Mouse (Mus musculus): Measurements from ENCODE around the gene Rnase12. TPM values are rescaled to one million over a fixed set of nuclear protein-coding genes. Genes with fewer than 3 reads are reported as not detected.

Gene Rnase12
- total and polyA plus RNA-seq, 2 experiments from 2014 or later = not detected

GRCm38 (mm10) chr14:51092073-51092620, 34.7 kb upstream of the Rnase12 start:
- Histone ChIP-seq H3K4me2 (ENCODE audit: low read depth, low read length) (peak overlapping the region; percentile 83), H3K27me3 (ENCODE audit: control insufficient read depth, insufficient read depth, low read length) (no peaks in the 10 kb centered on the region), H3K4me3 (ENCODE audit: low read depth, low read length) (peak overlapping the region; percentile 80), H3K36me3 (replicated peaks; ENCODE audit: control insufficient read depth, insufficient read depth, low read length) (no peaks in the 10 kb centered on the region), H3K9ac (replicated peaks; ENCODE audit: low read depth, low read length) (no peak overlapping the region), H3K9me3 (replicated peaks; ENCODE audit: control insufficient read depth, low read length) (no peaks in the 10 kb centered on the region), H3K27ac (ENCODE audit: low read depth) (peak overlapping the region; percentile 87; the same call in 1 of the 2 replicates), H3K4me1 (ENCODE audit: control insufficient read depth, insufficient read depth) (no peaks in the 10 kb centered on the region)
- ATAC-seq (ENCODE audit: insufficient read depth, low read depth) (no peak), DNase-seq (ENCODE audit: low spot score) (no peak)
- TF ChIP-seq CTCF (IDR thresholded peaks at IDR 0.05; ENCODE audit: low read depth) (no peak), EP300 (IDR thresholded peaks at IDR 0.05; ENCODE audit: low read depth) (no peak)
- 64% methylated on average over 8 of the region's 8 CpGs for WGBS

- H3K9ac ChIP-seq (replicated peaks; ENCODE audit: low read depth, low read length) = peak within 1 kb of the TSS; percentile 66
- no peaks in the 10 kb centered on the region for H3K36me3 ChIP-seq (replicated peaks; ENCODE audit: control insufficient read depth, insufficient read depth, low read length)
- ATAC-seq (ENCODE audit: insufficient read depth, low read depth) (peak; percentile 31; the same call in 1 of the 2 replicates), DNase-seq (ENCODE audit: low spot score) (peak; percentile 72)
- TF ChIP-seq EP300 (IDR thresholded peaks at IDR 0.05; ENCODE audit: low read depth) = no peak
- no peak for TF ChIP-seq CTCF (IDR thresholded peaks at IDR 0.05; ENCODE audit: low read depth)
- H3K4me3 ChIP-seq (ENCODE audit: low read depth, low read length) = peak within 1 kb of the TSS; percentile 80
- no peaks in the 10 kb centered on the region for H3K27me3 ChIP-seq (ENCODE audit: control insufficient read depth, insufficient read depth, low read length)
- H3K27ac ChIP-seq (ENCODE audit: low read depth) = peak within 1 kb of the TSS; percentile 87
- no peaks in the 10 kb centered on the region for H3K9me3 ChIP-seq (replicated peaks; ENCODE audit: control insufficient read depth, low read length)
- WGBS = 8% methylated on average over 33 of the region's 33 CpGs
- H3K4me1 ChIP-seq (ENCODE audit: control insufficient read depth, insufficient read depth) = no peaks in the 10 kb centered on the region
- peak within 1 kb of the TSS; percentile 83 for H3K4me2 ChIP-seq (ENCODE audit: low read depth, low read length)
Measured at GRCm38 (mm10) chr14:51090921-51091900, 33.8 kb upstream of the Rnase12 start, which contains the start of the genes Rnase4 and Ang. TSS of gene Rnase4 (plus strand) at chr14:51091077. TSS of gene Ang (plus strand) at chr14:51091150.

- no peaks in the 10 kb centered on the region for H3K27me3 ChIP-seq (ENCODE audit: control insufficient read depth, insufficient read depth, low read length)
- WGBS = under 1% methylated on average over 27 of the region's 27 CpGs
- peak overlapping the region; percentile 80 for H3K4me3 ChIP-seq (ENCODE audit: low read depth, low read length)
- peak overlapping the region; percentile 62 for H3K9ac ChIP-seq (replicated peaks; ENCODE audit: low read depth, low read length)
- peak overlapping the region; percentile 87 for H3K27ac ChIP-seq (ENCODE audit: low read depth)
- ATAC-seq (ENCODE audit: insufficient read depth, low read depth) (peak; percentile 45), DNase-seq (ENCODE audit: low spot score) (peak; percentile 69)
- peak overlapping the region; percentile 83 for H3K4me2 ChIP-seq (ENCODE audit: low read depth, low read length)
- no peaks in the 10 kb centered on the region for H3K9me3 ChIP-seq (replicated peaks; ENCODE audit: control insufficient read depth, low read length)
- H3K36me3 ChIP-seq (replicated peaks; ENCODE audit: control insufficient read depth, insufficient read depth, low read length) = no peaks in the 10 kb centered on the region
- TF ChIP-seq CTCF (IDR thresholded peaks at IDR 0.05; ENCODE audit: low read depth) (no peak), EP300 (IDR thresholded peaks at IDR 0.05; ENCODE audit: low read depth) (no peak; the same call in 1 of the 2 replicates)
- no peaks in the 10 kb centered on the region for H3K4me1 ChIP-seq (ENCODE audit: control insufficient read depth, insufficient read depth)
Measured at GRCm38 (mm10) chr14:51090077-51090781, 32.8 kb upstream of the Rnase12 start.

GRCm38 (mm10) chr14:51089674-51090076, 32.2 kb upstream of the Rnase12 start:
- H3K4me3 ChIP-seq (ENCODE audit: low read depth, low read length) = peak overlapping the region; percentile 80
- peak; percentile 18 for ATAC-seq (ENCODE audit: insufficient read depth, low read depth)

More at GRCm38 (mm10) chr14:51089674-51090076, 32.2 kb upstream of the Rnase12 start:
- TF ChIP-seq EP300 (IDR thresholded peaks at IDR 0.05; ENCODE audit: low read depth) (0 out of 2 replicates have a peak, but pooled peaks have one; percentile 21), CTCF (IDR thresholded peaks at IDR 0.05; ENCODE audit: low read depth) (no peak)
- Histone ChIP-seq H3K27me3 (ENCODE audit: control insufficient read depth, insufficient read depth, low read length) (no peaks in the 10 kb centered on the region), H3K9ac (replicated peaks; ENCODE audit: low read depth, low read length) (peak overlapping the region; percentile 62), H3K9me3 (replicated peaks; ENCODE audit: control insufficient read depth, low read length) (no peaks in the 10 kb centered on the region), H3K36me3 (replicated peaks; ENCODE audit: control insufficient read depth, insufficient read depth, low read length) (no peaks in the 10 kb centered on the region), H3K4me2 (ENCODE audit: low read depth, low read length) (peak overlapping the region; percentile 83), H3K27ac (ENCODE audit: low read depth) (peak overlapping the region; percentile 87), H3K4me1 (ENCODE audit: control insufficient read depth, insufficient read depth) (no peaks in the 10 kb centered on the region)
- DNase-seq (ENCODE audit: low spot score) = peak; percentile 13
- WGBS = under 1% methylated on average over 15 of the region's 15 CpGs
